Mouse (Mus musculus) left cerebral cortex, adult 8-10 months (tissue): Measurements from ENCODE around the gene Alox8. TPM values are rescaled to one million over a fixed set of nuclear protein-coding genes. Genes with fewer than 3 reads are reported as not detected.

Source experiments
- DNase-seq, 2 experiments: peaks; one replicate each; pipeline ENCODE4 v3.0.0; 2022; ENCODE audit warnings: low spot score in 2 of 2
- total RNA-seq, 4 experiments: library from RNA; stranded (reverse); gene quantifications; 2 replicates each; pipeline ENCODE4 v1.2.4; 2022

The Alox8 gene
- 10 to 100 TPM in 2 of 4 experiments, 1 to 10 TPM in 2; 9.2 to 11.4 (median 10.2) TPM for total RNA-seq

DNA sequence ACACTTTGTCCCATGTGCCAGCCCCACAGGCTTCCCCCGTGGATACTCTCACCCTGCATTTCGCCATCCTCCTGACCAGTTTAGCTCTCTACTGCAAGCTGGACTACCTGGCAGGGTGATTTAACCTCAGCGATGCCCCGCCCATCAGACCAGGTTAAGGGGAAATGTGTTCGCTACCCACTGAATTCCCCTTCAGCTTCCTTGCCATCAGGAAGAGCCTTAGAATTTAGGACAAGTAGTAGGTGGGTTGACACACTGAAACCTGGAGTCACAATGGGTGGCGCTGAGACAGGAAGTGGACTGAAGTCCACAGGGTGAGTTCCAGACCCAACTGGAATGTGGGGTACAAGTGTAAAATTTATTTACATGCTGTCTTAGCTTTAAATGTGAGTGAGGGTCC, at the start of gene Alox8:
Alox8 (minus strand) TSS at position 101 of the 400 bp plus-strand sequence.
- no peak for DNase-seq

DNA sequence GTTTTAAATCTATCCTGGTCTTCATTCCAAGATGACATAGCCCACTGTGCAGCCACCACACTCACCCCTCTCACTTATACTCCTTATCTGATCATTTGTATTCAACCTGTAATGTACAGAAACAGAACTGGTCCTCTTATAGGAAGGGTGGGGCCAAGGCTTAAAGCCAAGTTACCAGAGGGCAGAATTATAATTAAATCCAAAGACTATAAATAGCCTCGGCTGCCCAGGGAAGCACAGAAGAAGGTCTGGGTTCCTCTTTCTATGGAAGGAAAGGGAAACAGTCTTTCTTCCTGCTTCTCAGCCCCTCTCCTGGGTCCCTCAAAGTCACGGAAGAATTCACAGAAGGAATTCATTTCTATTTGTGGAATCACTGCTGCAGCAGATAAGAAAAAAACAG, 48.0 kb upstream of the Alox8 start:
- no peak for DNase-seq

DNA sequence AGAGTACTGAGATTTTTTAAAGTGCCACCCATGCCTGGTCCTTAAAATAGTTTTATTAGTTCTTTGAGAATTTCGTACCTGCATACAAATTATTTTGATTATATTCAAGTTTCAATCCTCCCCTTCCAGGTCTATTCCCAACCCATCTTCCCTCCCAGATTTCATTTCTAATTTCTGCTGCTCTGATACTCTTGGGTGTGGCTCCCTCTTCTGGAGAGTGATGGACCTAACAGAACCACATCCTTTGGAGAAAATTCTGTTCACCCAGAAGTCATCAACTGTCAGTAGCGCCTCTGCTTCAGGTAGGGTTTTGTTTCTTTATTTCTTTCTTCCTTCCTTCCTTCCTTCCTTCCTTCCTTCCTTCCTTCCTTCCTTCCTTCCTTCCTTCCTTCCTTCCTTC, 47.3 kb upstream of the Alox8 start:
- no peak for DNase-seq

DNA sequence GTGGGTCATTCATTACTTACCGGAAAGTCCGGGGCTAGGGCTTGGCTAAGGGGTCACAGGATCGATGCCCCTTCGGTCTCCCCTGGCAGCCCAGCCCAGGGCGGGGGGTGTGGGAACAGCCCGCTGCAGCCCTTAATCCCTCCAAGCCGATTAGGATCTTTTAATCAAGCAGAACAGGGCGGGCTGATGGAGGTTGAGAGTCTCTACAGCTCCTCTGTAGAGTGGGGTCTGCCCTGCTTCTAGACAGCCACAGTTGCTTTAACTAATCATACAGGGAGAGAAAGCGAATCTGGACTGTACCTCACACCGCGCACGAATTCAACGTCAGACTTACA, 39.2 kb upstream of the Alox8 start, which contains the start of gene Gucy2e:
Gucy2e (minus strand) TSS at position 111 of the 335 bp plus-strand sequence.
- no peak for DNase-seq

DNA sequence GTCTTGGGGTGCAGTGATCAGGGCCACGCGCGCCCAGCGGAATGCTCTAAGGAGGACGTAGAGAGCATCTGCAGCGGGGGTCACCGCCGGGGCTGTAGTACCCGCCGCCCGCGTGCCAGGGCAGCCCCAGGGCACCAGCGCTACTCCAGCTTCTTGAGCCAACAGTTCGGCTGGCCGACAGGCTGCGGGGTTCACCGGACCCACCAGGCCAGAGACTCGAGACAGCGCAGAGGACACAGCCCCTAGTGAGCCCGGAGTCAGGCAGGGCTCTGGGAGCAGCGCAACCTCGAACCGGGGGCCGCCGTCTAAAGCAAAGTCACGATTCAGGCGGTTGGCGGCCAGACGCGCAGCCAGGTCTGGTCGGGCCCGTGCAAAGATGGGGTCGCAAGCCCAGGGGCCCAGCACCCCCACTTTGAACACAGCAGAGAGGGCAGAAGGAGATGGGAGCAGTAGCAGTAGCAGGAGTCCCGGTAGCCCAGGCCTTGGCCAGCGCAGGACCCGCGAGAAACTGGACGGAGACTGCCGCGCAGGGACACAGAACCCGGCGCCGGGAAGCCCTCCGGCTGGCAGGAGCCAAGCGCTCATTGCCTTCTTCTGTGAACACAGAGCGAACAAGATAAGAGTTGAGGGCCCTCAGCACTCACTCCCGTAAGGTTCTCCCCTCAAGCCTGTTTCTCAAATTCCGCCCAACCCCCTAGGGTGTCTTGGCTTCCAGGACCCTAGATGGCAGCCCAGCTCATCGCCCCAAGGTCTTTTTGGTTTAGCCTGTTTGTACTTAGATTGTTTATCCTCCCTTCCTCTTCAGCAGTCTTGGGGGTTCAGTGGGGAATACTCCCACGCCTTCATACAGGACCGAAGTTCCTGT, 38.6 kb upstream of the Alox8 start:
- no peak for DNase-seq

DNA sequence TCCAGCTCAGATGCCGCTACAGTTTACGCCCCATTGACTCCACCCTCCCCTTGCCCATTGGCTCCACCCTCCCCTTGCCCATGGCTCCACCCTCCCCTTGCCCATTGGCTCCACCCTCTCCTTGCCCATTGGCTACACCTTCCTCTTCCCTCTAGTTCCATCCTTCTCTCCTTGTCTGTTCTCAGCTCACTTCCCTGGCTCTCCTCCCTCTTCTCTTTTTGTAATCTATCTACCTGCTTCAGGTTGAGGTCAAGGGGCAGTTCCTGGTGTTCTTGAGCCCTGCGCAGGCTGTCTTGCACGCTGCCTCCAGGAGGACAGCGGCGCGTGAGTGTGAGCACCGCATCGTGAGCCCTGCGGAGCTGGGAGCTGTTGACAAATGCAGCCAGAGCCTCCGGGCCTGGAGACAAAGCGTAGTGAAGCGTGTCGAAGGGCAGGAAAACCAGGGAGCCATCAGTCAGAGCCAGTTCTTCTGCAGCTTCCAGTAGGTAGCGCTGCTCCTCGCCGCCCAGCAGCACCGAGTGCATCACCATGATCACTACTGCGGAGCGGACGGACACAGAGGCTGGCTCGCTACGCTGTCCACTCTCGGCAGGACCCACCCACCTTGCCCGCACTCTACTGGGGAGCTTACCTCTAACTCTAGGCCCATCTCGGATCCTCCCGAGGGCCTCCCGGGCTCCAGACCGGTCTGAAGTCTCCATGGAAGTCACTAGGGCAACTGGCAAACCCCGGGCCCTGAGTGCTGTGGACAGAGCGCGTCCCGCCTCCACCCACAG, 37.8 kb upstream of the Alox8 start:
- DNase-seq = peak; percentile 37 to 54

DNA sequence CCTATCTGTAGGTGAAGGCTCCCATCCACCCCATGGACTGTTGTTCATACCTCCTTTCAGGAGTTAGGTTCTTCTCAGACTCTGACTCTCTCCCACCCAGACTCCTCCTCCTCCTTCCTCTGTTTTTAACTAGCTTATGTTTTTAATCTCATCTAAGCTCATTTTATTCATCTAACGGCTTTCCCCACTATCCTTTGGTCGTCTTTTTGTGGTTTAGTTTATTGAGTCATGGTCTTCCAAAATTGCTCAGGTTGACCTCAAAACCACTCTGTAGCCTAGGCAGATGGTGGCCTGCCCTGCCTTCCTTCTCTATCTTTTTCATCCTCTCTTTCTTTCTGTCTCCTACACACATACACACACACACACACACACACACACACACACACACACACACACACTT, 35.5 kb upstream of the Alox8 start:
- DNase-seq = no peak

DNA sequence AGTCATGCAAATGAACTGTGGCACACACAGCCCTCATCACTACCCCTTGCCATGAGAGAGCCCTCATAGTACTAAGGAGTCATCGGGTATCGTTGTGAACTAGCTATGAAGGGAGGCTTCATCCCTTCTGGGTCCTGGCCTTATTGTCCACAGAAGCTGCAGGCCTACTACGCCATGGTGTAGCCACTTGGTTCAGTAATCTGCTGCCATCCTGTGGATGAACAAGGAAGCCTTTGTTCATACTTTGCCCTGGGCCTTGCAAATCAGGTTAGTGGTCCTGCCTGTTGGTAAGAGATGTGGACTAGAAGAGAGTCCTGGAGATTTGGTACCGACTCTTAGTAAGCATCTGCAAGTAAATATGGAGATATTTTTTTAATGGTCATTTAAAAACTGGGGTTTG, 32.8 kb upstream of the Alox8 start:
- DNase-seq = no peak

DNA sequence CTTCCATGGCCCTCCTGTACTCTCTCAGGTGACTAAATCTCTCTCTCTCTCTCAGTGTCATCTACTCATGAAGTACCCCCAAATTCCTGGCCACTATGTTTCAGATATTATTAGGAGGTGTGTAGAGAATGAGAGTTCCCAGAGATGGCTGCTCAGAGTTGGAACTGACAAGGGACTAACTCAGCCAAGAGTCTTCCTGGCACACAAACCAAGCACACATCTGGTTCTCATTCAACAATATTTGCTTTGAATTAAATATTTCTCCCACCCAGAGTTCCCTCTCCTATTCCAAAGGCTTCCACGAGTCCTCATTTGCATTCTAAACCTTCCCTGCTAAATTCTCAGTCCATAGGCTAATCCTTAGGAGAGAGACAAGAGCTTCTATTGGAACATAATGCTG, 28.1 kb upstream of the Alox8 start:
- DNase-seq = no peak

DNA sequence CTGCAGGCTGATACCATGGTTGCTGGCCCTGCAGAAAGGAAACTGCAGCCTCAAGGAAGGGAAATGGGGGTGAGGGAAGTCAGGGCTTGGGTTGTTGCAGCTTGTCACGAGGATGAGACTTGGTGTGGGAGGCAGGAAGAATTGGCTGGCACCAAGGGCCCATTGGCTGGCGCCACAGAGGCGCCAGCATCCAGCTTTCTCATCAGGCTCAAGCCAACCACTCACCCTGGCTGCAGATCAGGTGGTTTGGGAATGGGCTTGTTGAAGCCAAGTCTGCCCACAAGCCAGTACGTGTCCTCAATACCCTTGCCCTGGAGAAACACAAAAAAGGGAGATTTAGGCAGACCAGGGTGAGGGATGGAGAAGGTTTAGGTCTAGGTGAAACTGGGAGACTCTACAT, 25.5 kb upstream of the Alox8 start:
- DNase-seq = peak in 1 of 2 experiments; percentile 22

DNA sequence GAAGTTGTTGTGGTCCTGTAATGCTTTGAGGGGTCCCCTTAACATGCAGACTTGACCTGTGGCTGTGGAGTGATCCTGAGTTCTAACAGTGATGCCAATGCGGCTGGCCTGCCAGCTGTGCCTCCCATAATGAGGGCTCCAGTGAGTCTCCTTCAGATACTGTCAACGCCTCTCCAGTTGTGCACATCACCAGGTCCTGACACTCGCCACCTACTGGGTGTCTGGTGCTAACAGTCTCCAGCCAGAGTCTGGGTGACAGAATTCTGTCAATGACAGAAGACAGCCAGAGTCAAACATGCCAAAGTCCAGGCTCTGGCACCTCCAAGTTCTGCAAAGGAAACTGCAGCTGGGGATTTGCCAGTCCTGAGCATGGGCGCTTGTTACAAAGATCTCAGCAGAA, 23.4 kb upstream of the Alox8 start:
- DNase-seq = no peak

DNA sequence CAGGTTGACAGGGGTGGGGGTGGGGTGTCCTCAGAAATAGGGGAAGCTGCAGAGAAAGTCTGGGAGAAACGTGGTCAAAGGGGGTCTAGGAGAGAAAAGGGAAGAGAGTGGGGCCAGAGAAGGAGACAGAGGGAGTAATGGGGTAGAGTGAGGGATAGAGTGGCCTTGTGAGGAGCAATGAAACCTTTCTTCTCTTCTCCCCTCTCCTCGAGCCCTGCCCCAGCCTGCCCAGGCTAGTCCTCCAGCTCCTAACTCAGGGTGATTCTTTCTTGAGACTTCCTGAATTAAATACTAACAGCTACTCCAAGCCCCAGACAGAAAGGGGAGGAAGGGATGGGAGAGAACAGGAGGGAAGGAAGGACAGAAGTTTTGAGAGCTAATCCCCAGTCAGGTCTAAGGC, 21.0 kb upstream of the Alox8 start:
- DNase-seq = no peak

DNA sequence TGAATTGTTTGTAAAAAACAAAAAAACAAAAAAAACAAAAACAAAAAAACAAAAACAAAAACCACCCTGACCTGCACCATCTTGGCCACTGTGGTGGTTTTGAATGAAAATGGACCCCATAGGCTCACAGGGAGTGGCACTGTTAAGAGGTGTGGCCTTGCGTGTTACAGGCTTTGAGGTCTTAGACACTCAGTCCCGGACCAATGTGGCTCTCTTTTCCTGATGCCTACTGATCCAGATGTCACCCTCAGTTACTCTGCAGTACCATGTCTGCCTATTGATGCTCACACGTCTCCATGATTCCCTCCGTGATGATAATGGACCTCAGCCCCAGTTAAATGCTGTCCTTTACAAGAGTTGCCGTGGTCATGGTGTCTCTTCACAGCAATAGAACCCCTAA, 19.8 kb upstream of the Alox8 start:
- no peak for DNase-seq

DNA sequence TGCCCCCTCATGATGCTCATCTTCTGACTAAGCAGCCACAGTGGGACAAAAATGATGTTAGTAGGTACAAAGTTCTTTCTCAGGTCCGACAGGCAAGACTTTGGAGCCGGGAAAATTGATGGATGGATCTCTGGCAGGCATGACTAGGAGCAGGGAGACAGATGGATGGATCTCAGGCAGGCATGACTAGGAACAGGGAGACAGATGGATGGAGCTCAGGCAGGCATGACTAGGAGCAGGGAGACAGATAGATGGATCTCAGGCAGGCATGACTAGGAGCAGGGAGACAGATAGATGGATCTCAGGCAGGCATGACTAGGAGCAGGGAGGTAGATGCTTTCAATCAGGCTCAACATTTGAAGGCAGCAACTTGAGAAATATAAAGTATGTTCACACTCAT, 13.8 kb upstream of the Alox8 start:
- peak; percentile 14 to 39 for DNase-seq

DNA sequence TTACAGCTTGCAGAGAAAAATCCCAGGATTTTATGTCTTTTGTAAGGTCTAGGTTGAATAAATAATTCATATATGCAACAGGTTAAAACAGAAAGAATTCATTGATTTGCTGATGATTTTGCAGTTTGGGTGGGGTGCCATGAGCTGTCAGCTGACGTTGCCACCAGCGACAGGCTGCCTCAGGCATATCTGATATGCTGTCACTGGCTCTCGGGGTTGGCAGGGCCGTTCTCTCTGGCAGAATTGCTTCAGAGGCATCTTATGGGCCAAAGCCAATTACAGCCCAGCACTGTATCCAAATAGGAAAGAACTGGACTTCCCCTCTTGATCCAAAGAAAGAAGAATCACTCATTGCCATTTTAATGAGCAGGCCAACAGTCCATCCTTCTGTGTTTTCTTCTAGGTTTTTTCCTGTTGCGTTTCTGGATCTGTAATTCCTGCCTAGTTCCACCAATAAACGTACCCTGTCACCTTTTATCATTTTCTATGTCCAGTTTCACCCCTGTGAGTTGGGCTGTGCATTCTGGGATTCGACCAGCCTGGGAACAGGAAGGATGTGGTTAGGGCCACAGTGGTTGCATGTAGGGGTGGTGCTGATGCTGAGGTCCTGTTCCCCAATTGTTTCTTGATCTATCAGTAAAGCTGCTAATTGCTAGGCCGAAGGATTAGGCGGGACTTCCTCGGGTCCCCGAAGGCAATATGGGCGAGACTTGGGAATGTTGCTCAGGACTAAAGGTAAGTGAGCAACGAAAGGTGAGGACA, 5.0 kb upstream of the Alox8 start:
- no peak for DNase-seq

DNA sequence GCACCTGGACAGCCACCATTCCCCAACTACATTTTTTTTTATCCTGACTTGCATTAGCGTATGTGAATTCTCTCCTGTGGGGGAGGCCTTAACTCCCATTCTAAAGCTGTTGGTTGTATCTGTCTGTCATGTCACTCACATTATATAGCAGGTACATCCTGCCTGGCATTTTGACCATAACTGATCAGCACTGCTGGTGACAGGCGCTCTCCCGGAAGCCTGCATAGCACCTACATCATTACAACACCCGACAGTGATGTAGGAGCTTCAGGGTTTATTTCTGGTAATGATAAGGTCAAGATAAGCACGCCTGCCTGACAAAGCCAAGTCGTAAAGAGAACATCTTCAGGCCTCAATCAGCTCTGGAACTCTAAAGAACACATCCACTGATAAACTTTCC, 2.6 kb upstream of the Alox8 start:
- DNase-seq = no peak

DNA sequence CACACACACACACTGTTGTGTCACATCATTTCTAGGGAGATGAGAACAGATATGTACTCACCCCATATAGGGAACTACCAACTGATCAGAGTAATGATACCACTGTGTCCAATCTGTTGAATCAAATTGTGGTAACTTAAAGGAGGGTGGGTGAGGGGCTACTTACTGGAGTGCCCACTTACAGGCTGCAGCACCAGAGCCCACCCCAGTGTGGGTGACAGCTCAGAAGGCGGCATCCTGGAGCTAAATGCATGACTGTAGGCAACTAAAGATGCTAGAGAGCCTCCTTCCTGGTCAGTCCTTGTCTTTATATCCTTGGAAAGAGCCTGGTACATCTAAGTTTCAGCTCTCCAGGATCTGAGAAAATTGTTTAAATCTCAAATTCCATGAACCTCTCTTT, 1.6 kb upstream of the Alox8 start:
- DNase-seq = no peak

DNA sequence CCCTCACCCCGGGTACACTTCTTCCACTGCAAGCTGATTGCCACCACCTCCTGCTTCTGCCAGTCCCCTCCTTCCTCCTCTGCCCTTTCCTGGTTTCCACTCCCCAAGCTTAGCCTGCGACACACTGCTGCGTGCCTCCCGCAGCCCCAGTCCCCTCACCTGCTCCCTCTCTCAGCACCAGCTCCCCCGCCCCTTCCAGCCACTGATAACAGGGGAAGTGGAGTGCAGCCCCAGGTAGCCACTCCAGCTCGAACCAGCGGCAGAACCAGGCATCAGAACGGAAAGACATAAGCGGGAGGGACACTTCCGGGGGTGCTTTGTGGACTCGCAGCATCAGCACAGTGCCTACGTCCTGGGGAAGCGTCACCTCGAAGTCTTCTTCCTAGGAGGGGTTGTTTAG, 449 bp downstream of the Alox8 start:
- DNase-seq = no peak

DNA sequence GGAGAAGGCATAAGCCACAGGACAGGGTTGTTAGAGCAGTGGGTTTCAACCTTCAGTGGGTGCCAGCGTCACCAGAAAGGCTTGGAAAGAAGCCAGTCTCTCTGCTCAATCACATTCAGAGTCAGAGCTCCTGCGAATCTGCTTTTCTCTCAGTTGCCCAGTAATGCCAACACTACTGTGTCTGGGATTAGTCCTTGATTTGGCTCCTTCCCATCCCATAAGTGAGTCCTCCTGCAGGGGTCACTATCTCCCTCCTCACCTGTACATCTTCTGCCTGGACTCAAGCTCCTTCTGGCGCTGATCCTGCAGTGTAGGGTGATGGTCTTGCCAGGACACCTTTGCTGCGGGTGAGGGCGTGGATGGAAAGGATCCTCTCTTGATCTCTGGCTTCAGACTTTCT, 877 bp downstream of the Alox8 start:
- no peak for DNase-seq

DNA sequence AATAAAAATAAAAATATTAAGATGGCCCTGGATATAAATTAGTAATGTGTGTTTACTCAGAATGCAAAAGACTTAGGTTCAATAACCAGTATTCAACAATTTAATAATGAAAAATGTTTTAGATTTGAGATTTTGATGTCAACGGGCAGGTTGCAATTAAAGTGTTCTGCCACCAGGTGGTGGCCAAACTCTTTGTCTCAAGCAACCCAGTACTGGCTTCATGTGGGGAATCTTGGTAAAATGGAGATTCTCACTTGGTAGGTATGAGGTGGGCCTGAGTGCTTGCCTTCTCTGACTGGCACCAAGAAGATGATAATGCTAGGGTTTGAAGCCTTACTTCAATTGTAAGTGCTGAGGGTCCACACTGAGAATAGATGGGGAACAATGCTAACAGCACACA, 4.8 kb downstream of the Alox8 start:
- no peak for DNase-seq

DNA sequence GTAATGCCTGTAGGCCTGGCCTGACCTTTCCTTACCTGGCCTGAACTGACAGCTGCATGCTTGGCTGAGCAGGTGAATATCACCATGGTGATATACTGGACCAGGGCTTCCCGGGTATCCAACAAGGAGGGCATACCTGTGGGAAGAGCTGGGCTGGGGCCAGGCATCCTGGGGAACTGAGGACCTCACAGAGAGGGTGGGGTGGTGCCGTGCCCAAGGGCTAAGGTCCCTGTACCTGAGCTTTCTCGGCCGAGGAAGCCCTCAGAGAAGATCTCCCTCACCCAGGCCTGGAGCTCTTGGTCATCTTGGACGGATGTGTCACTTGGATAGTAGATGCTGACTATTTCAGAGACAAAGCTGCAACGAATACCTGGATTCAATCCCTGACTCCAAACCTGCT, 11.7 kb downstream of the Alox8 start:
- DNase-seq = no peak

DNA sequence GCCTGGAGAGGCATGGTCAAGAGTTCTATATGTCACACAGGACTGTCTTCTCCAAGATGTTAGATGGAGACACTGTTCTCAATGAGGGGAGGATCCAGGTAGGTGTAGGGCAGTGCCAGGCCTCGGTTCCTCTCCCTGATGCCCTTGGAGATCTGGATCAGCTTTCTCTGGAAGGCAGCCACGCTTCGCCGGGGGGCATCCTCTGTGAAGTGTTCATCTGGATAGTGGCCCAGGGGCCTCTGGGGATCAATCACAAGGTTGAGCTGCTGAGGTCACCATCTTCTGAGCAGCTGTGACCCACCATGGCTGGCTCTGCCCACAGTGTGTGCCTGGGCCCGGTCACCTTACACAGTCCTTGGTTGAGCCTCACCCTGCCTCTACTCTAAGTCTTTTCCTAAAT, 12.6 kb downstream of the Alox8 start:
- no peak for DNase-seq
